Mouse (Mus musculus): ENCODE data around the gene Fam83e. TPM values are rescaled to one million over a fixed set of nuclear protein-coding genes. Genes with fewer than 3 reads are reported as not detected.

Fam83e gene
- total RNA-seq, 1 experiment from 2014 or later = 0.79 TPM

GRCm38 (mm10) chr7:45710477-45711191 lies 10.4 kb upstream of the Fam83e start:
- ATAC-seq (replicated peaks in 1 of 2; ENCODE audit: insufficient read depth in 1 of 2, low FRiP score in 2 of 2, low TSS enrichment in 1 of 2, low read depth in 1 of 2, poor library complexity in 2 of 2, severe bottlenecking in 2 of 2) = no peak

DNA sequence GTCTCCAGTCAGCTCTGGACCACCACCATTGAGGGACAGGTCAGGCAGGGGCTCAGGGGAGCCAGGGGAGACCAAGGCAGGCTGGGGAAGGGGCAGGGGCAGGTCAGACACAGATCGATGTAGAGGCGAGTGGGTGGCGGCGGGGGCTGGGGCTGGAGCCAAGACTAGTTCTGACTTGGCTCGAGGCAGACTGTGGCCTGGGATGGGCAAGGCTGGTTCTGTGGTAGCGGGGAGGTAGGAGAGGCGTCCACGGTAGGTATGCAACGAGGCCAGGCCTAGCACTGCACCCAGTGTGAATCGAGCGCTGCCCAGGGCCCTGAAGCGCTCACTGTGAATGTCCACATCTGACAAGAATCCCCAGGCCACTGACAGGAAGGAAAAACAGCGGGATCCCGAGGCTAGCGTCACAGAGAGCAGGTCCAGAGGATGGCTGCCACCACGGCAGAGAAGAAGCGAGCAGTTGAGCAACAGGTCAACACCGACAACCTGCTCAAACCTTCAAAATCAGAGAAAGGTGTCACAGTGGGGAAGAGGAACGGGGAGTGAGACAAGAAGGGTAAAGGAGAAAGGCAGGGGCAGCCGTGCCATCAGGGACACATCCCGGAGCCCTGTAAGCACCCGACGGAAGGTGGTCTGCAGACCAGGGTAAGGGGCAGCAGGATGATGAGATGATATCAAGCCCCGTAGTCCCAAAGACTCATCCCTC lies 9.5 kb upstream of the Fam83e start:
- ATAC-seq (replicated peaks in 1 of 2; ENCODE audit: insufficient read depth in 1 of 2, low FRiP score in 2 of 2, low TSS enrichment in 1 of 2, low read depth in 1 of 2, poor library complexity in 2 of 2, severe bottlenecking in 2 of 2) = no peak

- ATAC-seq (replicated peaks in 1 of 2; ENCODE audit: insufficient read depth in 1 of 2, low FRiP score in 2 of 2, low TSS enrichment in 1 of 2, low read depth in 1 of 2, poor library complexity in 2 of 2, severe bottlenecking in 2 of 2) = no peak
These were observed 8.8 kb upstream of the Fam83e start for GRCm38 (mm10) chr7:45712022-45712757.

- no peak for ATAC-seq (replicated peaks in 1 of 2; ENCODE audit: insufficient read depth in 1 of 2, low FRiP score in 2 of 2, low TSS enrichment in 1 of 2, low read depth in 1 of 2, poor library complexity in 2 of 2, severe bottlenecking in 2 of 2)
These were observed 7.6 kb upstream of the Fam83e start for GRCm38 (mm10) chr7:45713396-45713795.

DNA sequence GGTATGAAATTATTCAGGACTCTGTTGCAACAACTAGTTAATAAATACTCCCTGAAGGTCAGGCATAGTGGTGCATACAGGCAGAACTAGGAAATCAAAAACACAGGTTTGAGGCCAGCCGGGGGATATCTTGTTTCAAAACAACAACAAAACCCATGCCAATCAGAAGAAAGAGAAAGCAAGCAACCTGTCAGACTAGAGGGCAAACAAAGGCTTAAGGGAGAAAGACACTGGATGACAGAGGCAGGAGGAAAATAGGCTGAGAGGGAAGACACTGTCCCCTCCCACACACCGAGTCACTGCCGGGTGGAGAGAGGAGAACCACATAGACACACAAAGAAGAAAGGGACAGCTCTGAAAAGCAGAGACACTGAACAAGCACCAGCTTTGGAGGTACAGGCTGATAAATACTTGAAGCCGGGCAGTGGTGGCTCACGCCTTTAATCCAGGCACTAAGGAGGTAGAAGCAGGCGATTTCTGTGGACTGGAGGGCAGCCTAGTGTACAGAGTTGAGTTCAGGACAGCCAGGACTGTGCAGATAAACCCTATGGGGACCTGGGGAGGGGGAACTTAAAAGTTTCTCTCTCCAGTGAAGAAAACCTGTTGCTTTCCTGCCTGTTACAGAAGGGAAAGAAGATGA lies 7.0 kb upstream of the Fam83e start:
- ATAC-seq (replicated peaks in 1 of 2; ENCODE audit: insufficient read depth in 1 of 2, low FRiP score in 2 of 2, low TSS enrichment in 1 of 2, low read depth in 1 of 2, poor library complexity in 2 of 2, severe bottlenecking in 2 of 2) = no peak

GRCm38 (mm10) chr7:45714630-45715089 lies 6.4 kb upstream of the Fam83e start:
- ATAC-seq (replicated peaks in 1 of 2; ENCODE audit: insufficient read depth in 1 of 2, low FRiP score in 2 of 2, low TSS enrichment in 1 of 2, low read depth in 1 of 2, poor library complexity in 2 of 2, severe bottlenecking in 2 of 2) = no peak

DNA sequence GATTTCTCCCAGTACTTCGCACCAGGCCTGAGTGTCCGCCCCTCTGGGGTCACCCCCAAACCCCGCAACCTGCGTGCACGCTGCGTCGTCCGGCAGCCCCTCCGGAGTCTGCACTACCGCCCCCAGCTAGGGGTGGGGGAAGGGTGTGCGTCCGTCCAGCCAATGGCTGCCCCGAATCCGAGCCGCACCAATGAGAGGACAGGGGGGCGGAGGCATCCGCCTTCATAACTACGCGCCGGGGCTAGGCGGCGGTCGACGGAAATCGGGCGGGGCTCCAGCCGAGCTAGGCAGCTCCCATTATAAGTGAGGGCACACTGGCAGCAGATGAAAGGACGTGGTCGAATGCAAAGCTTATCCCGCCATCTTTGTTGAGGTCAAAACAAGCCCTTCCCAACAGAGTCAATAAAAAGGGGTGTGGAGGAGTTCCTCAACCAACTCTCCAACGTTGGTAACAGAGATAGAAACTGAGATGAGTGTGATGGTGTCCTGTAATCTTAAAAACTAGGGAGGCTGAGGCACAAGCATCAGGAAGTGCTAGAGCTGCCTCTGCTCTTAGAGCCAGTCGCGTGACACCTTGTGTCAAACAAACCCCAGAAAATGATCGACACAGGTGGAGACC lies 5.8 kb upstream of the Fam83e start, which contains the start of gene Rpl18:
Gene Rpl18 (plus strand): TSS at position 368 of the 619 bp plus-strand sequence.
- peak; percentile 84 to 85 for ATAC-seq (replicated peaks in 1 of 2; ENCODE audit: insufficient read depth in 1 of 2, low FRiP score in 2 of 2, low TSS enrichment in 1 of 2, low read depth in 1 of 2, poor library complexity in 2 of 2, severe bottlenecking in 2 of 2)

DNA sequence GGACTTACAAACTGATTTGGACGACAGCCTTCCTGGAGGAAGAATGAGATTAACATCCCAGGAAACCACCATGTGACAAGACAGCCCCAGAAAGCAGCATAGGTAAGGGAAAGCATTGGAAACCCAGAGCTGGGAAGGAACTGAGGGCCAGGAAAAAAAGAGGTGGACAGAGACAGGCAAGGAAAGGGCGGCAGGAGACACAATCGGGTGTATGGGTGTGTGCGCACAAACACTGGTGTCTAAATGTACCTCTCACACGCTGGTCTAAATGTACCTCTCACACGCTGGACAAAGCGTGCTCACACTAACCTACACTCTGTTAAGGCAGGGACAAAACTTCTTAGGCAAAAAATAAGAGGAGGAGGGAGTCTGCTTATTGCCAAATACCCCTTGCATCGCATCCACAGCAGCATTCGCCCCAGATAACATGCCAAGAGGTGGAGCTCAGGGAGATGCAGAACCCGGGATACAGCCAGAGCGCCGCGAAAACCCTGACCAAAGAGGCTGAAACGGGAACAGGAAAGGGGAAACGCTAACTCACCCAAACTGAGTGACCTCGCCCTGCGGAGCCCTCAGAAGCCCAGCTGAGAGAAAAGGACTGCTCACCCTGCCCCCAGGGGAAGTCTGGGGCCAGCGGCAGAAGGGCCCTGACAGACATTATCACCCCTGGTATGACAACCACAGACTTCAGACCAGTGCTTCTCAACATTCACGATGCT lies 5.1 kb upstream of the Fam83e start:
- ATAC-seq (replicated peaks in 1 of 2; ENCODE audit: insufficient read depth in 1 of 2, low FRiP score in 2 of 2, low TSS enrichment in 1 of 2, low read depth in 1 of 2, poor library complexity in 2 of 2, severe bottlenecking in 2 of 2) = no peak; a peak in 1 of 4 replicates

GRCm38 (mm10) chr7:45716460-45716857 lies 4.6 kb upstream of the Fam83e start:
- ATAC-seq (replicated peaks in 1 of 2; ENCODE audit: insufficient read depth in 1 of 2, low FRiP score in 2 of 2, low TSS enrichment in 1 of 2, low read depth in 1 of 2, poor library complexity in 2 of 2, severe bottlenecking in 2 of 2) = no peak

- ATAC-seq (replicated peaks in 1 of 2; ENCODE audit: insufficient read depth in 1 of 2, low FRiP score in 2 of 2, low TSS enrichment in 1 of 2, low read depth in 1 of 2, poor library complexity in 2 of 2, severe bottlenecking in 2 of 2) = peak; percentile 8 to 18; a peak in 3 of 4 replicates
These were observed 3.8 kb upstream of the Fam83e start for GRCm38 (mm10) chr7:45716952-45717917.

- ATAC-seq (replicated peaks in 1 of 2; ENCODE audit: insufficient read depth in 1 of 2, low FRiP score in 2 of 2, low TSS enrichment in 1 of 2, low read depth in 1 of 2, poor library complexity in 2 of 2, severe bottlenecking in 2 of 2) = peak; percentile 63 to 73
These were observed 3.1 kb upstream of the Fam83e start, which contains the start of gene Sphk2 for GRCm38 (mm10) chr7:45717918-45718297. Sphk2 (minus strand) TSS chr7:45718002.

- no peak for ATAC-seq (replicated peaks in 1 of 2; ENCODE audit: insufficient read depth in 1 of 2, low FRiP score in 2 of 2, low TSS enrichment in 1 of 2, low read depth in 1 of 2, poor library complexity in 2 of 2, severe bottlenecking in 2 of 2)
These were observed 2.7 kb upstream of the Fam83e start for GRCm38 (mm10) chr7:45718331-45718730.

DNA sequence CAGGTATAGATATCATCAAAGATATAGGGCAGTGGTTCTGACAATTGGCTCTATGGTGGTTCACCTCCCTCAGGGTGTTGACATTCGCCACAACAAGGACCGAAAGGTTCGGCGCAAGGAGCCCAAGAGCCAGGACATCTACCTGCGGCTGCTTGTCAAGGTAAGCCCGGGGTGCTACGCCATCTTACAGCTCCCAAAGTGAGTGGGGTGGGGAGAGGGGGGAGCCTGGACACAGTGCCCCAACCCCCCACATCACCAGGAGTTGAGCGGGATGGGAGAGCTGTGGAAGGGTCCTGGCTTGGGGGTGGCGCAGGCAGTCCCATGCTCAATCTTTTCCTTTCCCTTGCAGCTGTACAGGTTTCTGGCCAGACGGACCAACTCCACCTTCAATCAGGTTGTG lies 1.8 kb upstream of the Fam83e start:
- no peak for ATAC-seq (replicated peaks in 1 of 2; ENCODE audit: insufficient read depth in 1 of 2, low FRiP score in 2 of 2, low TSS enrichment in 1 of 2, low read depth in 1 of 2, poor library complexity in 2 of 2, severe bottlenecking in 2 of 2)

DNA sequence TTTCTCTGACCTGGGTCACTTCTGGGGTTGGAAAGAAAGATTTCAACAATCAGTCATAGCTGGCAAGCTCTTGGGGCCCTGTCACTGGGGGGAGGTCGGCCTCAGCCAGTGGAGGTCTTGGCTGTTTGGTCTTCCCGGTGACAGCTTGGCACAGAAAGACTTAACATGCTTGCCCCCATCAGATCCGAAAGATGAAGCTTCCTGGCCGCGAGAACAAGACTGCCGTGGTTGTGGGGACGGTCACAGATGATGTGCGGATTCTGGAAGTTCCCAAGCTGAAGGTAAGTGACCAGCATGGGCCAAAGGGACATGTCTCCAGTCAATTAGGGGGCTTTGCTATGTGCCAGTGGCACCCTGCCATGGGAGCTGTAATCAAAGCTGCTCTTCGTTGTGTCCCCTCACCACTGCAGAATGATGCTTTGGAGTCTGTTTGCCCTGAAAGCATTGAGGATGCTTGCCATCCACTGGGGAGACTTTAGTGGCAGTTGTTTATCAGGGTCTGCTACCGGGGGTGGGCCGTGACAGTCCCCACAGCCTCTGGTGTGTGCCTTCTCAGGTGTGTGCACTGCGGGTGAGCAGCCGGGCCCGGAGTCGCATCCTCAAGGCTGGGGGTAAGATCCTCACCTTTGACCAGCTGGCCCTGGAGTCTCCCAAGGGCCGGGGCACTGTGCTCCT lies 1.1 kb upstream of the Fam83e start:
- ATAC-seq (replicated peaks in 1 of 2; ENCODE audit: insufficient read depth in 1 of 2, low FRiP score in 2 of 2, low TSS enrichment in 1 of 2, low read depth in 1 of 2, poor library complexity in 2 of 2, severe bottlenecking in 2 of 2) = no peak

GRCm38 (mm10) chr7:45721234-45721571 lies 191 bp downstream of the Fam83e start:
- no peak for ATAC-seq (replicated peaks in 1 of 2; ENCODE audit: insufficient read depth in 1 of 2, low FRiP score in 2 of 2, low TSS enrichment in 1 of 2, low read depth in 1 of 2, poor library complexity in 2 of 2, severe bottlenecking in 2 of 2)

Measured in hematopoietic stem cell, adult 5-6 weeks (primary cell).